Mouse (Mus musculus) frontal cortex, postnatal 36 days (tissue): ENCODE results near the gene Atg10.

Source experiments
- DNase-seq, 2 experiments: peaks; one replicate each; pipeline ENCODE4 v3.0.0; 2022; ENCODE audit warnings: low spot score in 2 of 2

The Atg10 gene

GRCm38 (mm10) chr13:91114880-91115279 lies 108.9 kb downstream of the Atg10 start:
- DNase-seq = no peak

- no peak for DNase-seq
These were observed 116.3 kb downstream of the Atg10 start for GRCm38 (mm10) chr13:91107308-91107946.

- DNase-seq = no peak
These were observed 121.5 kb downstream of the Atg10 start for GRCm38 (mm10) chr13:91102238-91102637.

GRCm38 (mm10) chr13:91100417-91100816 lies 123.4 kb downstream of the Atg10 start:
- DNase-seq = no peak

GRCm38 (mm10) chr13:91094851-91095250 lies 128.9 kb downstream of the Atg10 start:
- DNase-seq = no peak

DNA sequence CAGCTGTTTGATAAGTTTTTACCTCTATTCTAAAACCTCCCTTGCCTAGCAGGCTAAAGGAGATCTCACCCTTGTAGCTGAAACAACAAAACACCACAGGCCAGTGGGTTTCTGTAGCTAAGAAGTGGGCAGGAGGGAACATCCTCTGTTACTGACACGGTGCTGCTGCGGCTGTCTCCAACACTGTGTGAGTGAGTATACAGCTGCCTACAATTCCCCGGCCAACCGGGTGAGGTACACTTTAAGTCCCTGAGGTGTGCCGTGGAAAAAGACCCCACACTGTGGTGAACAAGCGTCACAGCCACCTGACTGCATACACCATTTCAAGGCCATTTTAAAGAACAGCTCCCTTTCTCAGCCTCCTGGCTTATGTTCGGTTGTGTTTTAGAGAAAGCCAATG lies 129.6 kb downstream of the Atg10 start:
- DNase-seq = no peak

GRCm38 (mm10) chr13:91093610-91094009 lies 130.2 kb downstream of the Atg10 start:
- no peak for DNase-seq

GRCm38 (mm10) chr13:91093162-91093561 lies 130.6 kb downstream of the Atg10 start:
- DNase-seq = peak in 1 of 2 experiments; percentile 31

DNA sequence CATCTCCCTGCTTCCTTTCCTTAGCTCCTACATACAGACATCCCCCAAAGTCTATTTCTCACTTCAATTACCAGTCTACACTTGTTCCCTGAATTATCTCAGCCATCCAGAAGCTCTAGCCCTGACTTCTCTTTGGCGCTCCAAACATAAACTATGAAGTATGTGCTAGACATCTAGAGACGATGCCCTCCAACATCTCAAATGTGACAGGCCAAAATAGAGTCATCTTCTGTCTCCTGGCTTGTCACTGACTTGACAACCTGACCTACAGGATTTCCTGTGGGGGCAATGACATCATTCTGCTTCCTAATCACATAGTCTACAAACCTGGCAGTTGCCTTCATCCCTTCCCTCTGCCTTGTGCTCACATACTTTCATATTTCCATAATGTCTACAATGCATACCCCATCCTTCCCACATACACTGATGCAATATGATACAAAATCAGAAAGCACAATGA lies 132.0 kb downstream of the Atg10 start:
- no peak for DNase-seq

- DNase-seq = no peak
These were observed 132.7 kb downstream of the Atg10 start for GRCm38 (mm10) chr13:91090861-91091730.

GRCm38 (mm10) chr13:91086361-91086900 lies 137.3 kb downstream of the Atg10 start:
- no peak for DNase-seq

GRCm38 (mm10) chr13:91072351-91072750 lies 151.4 kb downstream of the Atg10 start:
- DNase-seq = peak in 1 of 2 experiments; percentile 38

DNA sequence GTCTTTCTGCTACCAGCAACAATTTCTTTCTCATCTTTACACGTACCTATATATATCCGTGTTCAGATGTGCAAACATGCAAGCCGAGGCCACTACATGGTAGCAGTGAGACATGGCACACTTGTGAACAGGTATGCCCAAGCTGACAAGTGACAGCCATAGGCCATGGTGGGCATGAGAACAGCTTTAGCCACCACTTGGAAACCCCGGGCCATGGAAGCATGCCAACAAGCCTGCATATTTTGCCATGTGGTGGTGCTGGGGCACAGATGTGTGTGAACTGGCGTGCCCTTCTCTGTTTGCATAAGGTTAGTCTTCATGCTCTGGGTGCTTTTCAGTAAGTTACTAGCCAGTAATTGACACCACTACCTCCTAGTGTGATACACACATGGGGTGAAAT lies 162.9 kb downstream of the Atg10 start:
- DNase-seq = no peak

GRCm38 (mm10) chr13:91048171-91048570 lies 175.6 kb downstream of the Atg10 start:
- no peak for DNase-seq

DNA sequence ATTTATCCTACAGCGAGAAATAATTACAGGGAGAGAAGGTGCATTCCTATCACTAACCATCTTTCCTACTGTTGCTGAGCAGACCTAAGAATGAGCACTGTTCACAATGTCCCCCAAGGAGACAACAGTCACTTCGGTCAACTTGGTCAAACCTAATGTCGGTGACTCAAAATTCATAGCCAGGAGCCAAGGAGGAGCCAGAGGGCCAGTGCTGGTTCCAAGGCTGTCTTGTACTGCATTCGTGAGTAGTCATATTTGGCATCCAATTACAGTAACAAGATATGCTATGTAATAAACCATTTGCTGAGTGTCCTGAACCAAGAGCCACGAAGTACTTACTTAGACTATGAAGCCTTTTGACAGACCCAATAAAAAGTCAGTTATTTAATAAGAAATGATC lies 176.9 kb downstream of the Atg10 start:
- no peak for DNase-seq

- DNase-seq = no peak
These were observed 182.5 kb downstream of the Atg10 start for GRCm38 (mm10) chr13:91041236-91041635.

DNA sequence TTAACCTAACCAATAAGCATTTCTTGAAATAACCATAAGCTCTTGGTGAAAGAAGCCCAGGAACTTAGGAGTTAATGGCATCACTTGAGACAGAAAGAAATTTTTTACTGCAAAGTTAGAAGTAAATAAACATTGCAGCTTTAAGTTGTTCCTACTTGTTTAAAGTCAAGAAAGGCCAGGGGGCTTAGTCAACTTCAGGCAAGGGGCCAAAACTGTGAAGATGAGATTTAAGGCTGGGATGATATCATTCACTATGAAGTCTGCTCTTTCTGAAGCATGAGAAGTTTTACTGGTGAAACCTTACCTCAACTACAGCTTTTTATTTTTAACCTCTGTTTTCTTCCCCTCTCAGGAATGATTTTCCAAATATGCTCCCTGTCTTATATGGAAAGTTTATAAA lies 183.3 kb downstream of the Atg10 start:
- no peak for DNase-seq

GRCm38 (mm10) chr13:91039201-91039807 lies 184.5 kb downstream of the Atg10 start:
- peak; percentile 39 to 76 for DNase-seq

- DNase-seq = no peak
These were observed 185.1 kb downstream of the Atg10 start for GRCm38 (mm10) chr13:91038636-91039035.

DNA sequence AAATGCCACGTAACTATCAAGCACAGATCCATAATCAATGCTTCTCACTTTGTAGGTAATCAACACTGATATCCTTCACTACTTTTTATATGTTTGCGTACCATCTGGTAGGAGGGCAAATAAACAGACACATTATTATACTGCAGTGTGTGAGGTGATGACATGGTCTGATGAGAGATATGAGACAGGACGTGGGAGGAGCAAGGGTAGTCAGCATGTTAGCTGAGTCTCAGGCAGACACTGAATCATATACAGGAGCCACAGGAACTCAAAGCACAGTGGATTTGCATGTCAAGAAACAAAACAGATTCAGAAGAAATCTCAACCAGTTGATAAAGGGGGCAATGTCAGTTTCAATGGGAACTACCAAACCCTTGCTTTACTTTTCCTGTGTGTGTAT lies 185.7 kb downstream of the Atg10 start:
- DNase-seq = no peak

GRCm38 (mm10) chr13:91037405-91037804 lies 186.4 kb downstream of the Atg10 start:
- DNase-seq = no peak

- DNase-seq = no peak
These were observed 191.9 kb downstream of the Atg10 start for GRCm38 (mm10) chr13:91031836-91032235.
